Mouse (Mus musculus) intestine, embryonic 14.5 days (tissue): Measurements from ENCODE around the gene Fbxw7. TPM values are rescaled to one million over a fixed set of nuclear protein-coding genes. Genes with fewer than 3 reads are reported as not detected.

Source experiments
- ATAC-seq: fragments of 200-750 bp; cut with Nextera tagmentation; replicated peaks from 2 replicates; pipeline ENCODE4 v1.8.0; 2017; ENCODE audit warnings: low read depth, moderate number of reproducible peaks, moderate TSS enrichment, moderate library complexity; ENCODE audit not compliant: low FRiP score, low TSS enrichment
- DNase-seq: peaks from one replicate; pipeline ENCODE4 v3.0.0-alpha.2; 2018; ENCODE audit warnings: low spot score
- H3K27ac ChIP-seq: fragments of 300-500 bp; sonication (generic); 2 replicates; pipeline ENCODE4 v1.5.1; 2014; ENCODE audit warnings: low read depth, mild to moderate bottlenecking, control low read depth
- H3K27me3 ChIP-seq: fragments of 300-500 bp; sonication (generic); replicated peaks from 2 replicates; pipeline ENCODE4 v1.6.1; 2014; ENCODE audit warnings: low read length, control low read depth; ENCODE audit not compliant: control insufficient read depth, insufficient read depth
- H3K36me3 ChIP-seq: fragments of 300-500 bp; sonication (generic); 2 replicates; pipeline ENCODE4 v1.6.1; 2014; ENCODE audit warnings: low read length, control low read depth; ENCODE audit not compliant: control insufficient read depth, insufficient read depth
- H3K4me1 ChIP-seq: fragments of 300-500 bp; sonication (generic); replicated peaks from 2 replicates; pipeline ENCODE4 v1.6.1; 2014; ENCODE audit warnings: low read length, control low read depth, mixed read lengths; ENCODE audit not compliant: control insufficient read depth, insufficient read depth
- H3K4me2 ChIP-seq: fragments of 300-500 bp; sonication (generic); 2 replicates; pipeline ENCODE4 v1.6.1; 2014; ENCODE audit warnings: low read length
- H3K4me3 ChIP-seq: fragments of 300-500 bp; sonication (generic); 2 replicates; pipeline ENCODE4 v1.5.1; 2014; ENCODE audit warnings: low read depth, low read length, control low read depth, mixed read lengths
- H3K9ac ChIP-seq: fragments of 300-500 bp; sonication (generic); 2 replicates; pipeline ENCODE4 v1.6.1; 2014; ENCODE audit warnings: mild to moderate bottlenecking, low read length
- H3K9me3 ChIP-seq: fragments of 300-500 bp; sonication (generic); 2 replicates; pipeline ENCODE4 v1.6.1; 2016; ENCODE audit warnings: low read length, control low read depth; ENCODE audit not compliant: control insufficient read depth
- WGBS: fragments of 180-500 bp; shearing (Covaris S2); extraction: QIAGEN DNeasy Blood & Tissue Kit; methylation state at CpG from one replicate; pipeline ENCODE4 v1.1.7; 2014; 5-methylcytosine and 5-hydroxymethylcytosine counted together
- polyA plus RNA-seq: library from polyadenylated mRNA; unstranded; fragments of >200 nt; fragmentation: Nextera tagmentation; extraction: Ambion mirVana; gene quantifications from 2 replicates; pipeline ENCODE4 v1.2.1, GENCODE M21; 2014

The Fbxw7 gene
- polyA plus RNA-seq, 1 experiment from 2014 or later = 12.7 TPM

- no peaks in the 10 kb centered on the region for H3K36me3 ChIP-seq
- H3K4me2 ChIP-seq = no peak overlapping the region
- H3K9ac ChIP-seq = no peak overlapping the region
- no peaks in the 10 kb centered on the region for H3K27me3 ChIP-seq
- DNase-seq = no peak
- ATAC-seq = no peak
- H3K27ac ChIP-seq = no peak overlapping the region
- 61% methylated on average over 4 of the region's 4 CpGs for WGBS
- H3K4me3 ChIP-seq = no peak overlapping the region
- H3K4me1 ChIP-seq = 0 out of 2 replicates have a peak, but pooled peaks cover 3% of the 10 kb centered on the region
- no peaks in the 10 kb centered on the region for H3K9me3 ChIP-seq
These were observed 61.1 kb downstream of the Fbxw7 start for GRCm38 (mm10) chr3:84876211-84876610.

GRCm38 (mm10) chr3:84883817-84884483 is 68.9 kb downstream of the Fbxw7 start:
- DNase-seq (no peak), ATAC-seq (no peak)
- H3K4me3 ChIP-seq = no peak overlapping the region
- no peak overlapping the region for H3K4me2 ChIP-seq
- H3K9ac ChIP-seq = no peak overlapping the region
- WGBS = 40% methylated on average over 11 of the region's 11 CpGs
- H3K27ac ChIP-seq = no peak overlapping the region
- H3K36me3 ChIP-seq = no peaks in the 10 kb centered on the region
- H3K9me3 ChIP-seq = no peaks in the 10 kb centered on the region
- H3K4me1 ChIP-seq = no peaks in the 10 kb centered on the region
- no peaks in the 10 kb centered on the region for H3K27me3 ChIP-seq

GRCm38 (mm10) chr3:84889648-84890047 is 74.6 kb downstream of the Fbxw7 start:
- 18% methylated on average over 1 of the region's 1 CpGs for WGBS
- Histone ChIP-seq H3K9ac (no peak overlapping the region), H3K4me2 (no peak overlapping the region), H3K36me3 (no peaks in the 10 kb centered on the region), H3K4me3 (no peak overlapping the region), H3K9me3 (no peaks in the 10 kb centered on the region), H3K4me1 (no peaks in the 10 kb centered on the region), H3K27ac (no peak overlapping the region), H3K27me3 (no peaks in the 10 kb centered on the region)
- ATAC-seq (no peak), DNase-seq (no peak)

GRCm38 (mm10) chr3:84890983-84891382 is 75.9 kb downstream of the Fbxw7 start:
- Histone ChIP-seq H3K4me3 (no peak overlapping the region), H3K9me3 (no peaks in the 10 kb centered on the region), H3K9ac (no peak overlapping the region), H3K27me3 (no peaks in the 10 kb centered on the region), H3K36me3 (no peaks in the 10 kb centered on the region), H3K4me2 (no peak overlapping the region), H3K27ac (no peak overlapping the region), H3K4me1 (no peaks in the 10 kb centered on the region)
- DNase-seq (no peak), ATAC-seq (no peak)
- WGBS = 94% methylated on average over 5 of the region's 5 CpGs

GRCm38 (mm10) chr3:84897952-84898351 is 82.9 kb downstream of the Fbxw7 start:
- Histone ChIP-seq H3K9me3 (no peaks in the 10 kb centered on the region), H3K36me3 (no peaks in the 10 kb centered on the region), H3K4me1 (no peaks in the 10 kb centered on the region), H3K27me3 (no peaks in the 10 kb centered on the region), H3K4me2 (no peak overlapping the region), H3K4me3 (no peak overlapping the region), H3K9ac (no peak overlapping the region), H3K27ac (no peak overlapping the region)
- 62% methylated on average over 8 of the region's 8 CpGs for WGBS
- ATAC-seq (no peak), DNase-seq (no peak)

GRCm38 (mm10) chr3:84906528-84906927 is 91.5 kb downstream of the Fbxw7 start:
- ATAC-seq (no peak), DNase-seq (no peak)
- no peak overlapping the region for H3K4me2 ChIP-seq
- H3K9me3 ChIP-seq = no peaks in the 10 kb centered on the region
- WGBS = 22% methylated on average over 1 of the region's 1 CpGs
- no peak overlapping the region for H3K9ac ChIP-seq
- H3K36me3 ChIP-seq = peaks cover 7% of the 10 kb centered on the region; the same call in 1 of the 2 replicates
- no peaks in the 10 kb centered on the region for H3K4me1 ChIP-seq
- H3K27ac ChIP-seq = no peak overlapping the region
- H3K27me3 ChIP-seq = no peaks in the 10 kb centered on the region
- H3K4me3 ChIP-seq = no peak overlapping the region

- no peak overlapping the region for H3K9ac ChIP-seq
- no peaks in the 10 kb centered on the region for H3K9me3 ChIP-seq
- no peak for DNase-seq
- 51% methylated on average over 1 of the region's 1 CpGs for WGBS
- H3K27ac ChIP-seq = no peak overlapping the region
- no peak overlapping the region for H3K4me3 ChIP-seq
- no peaks in the 10 kb centered on the region for H3K4me1 ChIP-seq
- no peaks in the 10 kb centered on the region for H3K27me3 ChIP-seq
- no peak overlapping the region for H3K4me2 ChIP-seq
- H3K36me3 ChIP-seq = no peaks in the 10 kb centered on the region
- ATAC-seq = no peak
These were observed 99.2 kb downstream of the Fbxw7 start for GRCm38 (mm10) chr3:84914284-84914683.

GRCm38 (mm10) chr3:84917903-84918679 is 103.0 kb downstream of the Fbxw7 start:
- 75% methylated on average over 9 of the region's 9 CpGs for WGBS
- 0 out of 2 replicates have a peak, but pooled peaks cover 3% of the 10 kb centered on the region for H3K4me1 ChIP-seq
- no peak for ATAC-seq

More at GRCm38 (mm10) chr3:84917903-84918679, 103.0 kb downstream of the Fbxw7 start:
- no peaks in the 10 kb centered on the region for H3K27me3 ChIP-seq
- H3K27ac ChIP-seq = no peak overlapping the region
- H3K4me2 ChIP-seq = no peak overlapping the region
- no peaks in the 10 kb centered on the region for H3K9me3 ChIP-seq
- H3K4me3 ChIP-seq = no peak overlapping the region
- H3K36me3 ChIP-seq = no peaks in the 10 kb centered on the region
- no peak overlapping the region for H3K9ac ChIP-seq
- DNase-seq = no peak
